Mouse (Mus musculus) gastrocnemius, adult 18-20 months (tissue): ENCODE measurements around the gene Dffb. TPM values are rescaled to one million over a fixed set of nuclear protein-coding genes. Genes with fewer than 3 reads are reported as not detected.

Experiments
- DNase-seq: peaks from one replicate; pipeline ENCODE4 v3.0.0; 2021; ENCODE audit warnings: low spot score
- long read RNA-seq, 2 experiments: library from polyadenylated mRNA; stranded (forward); transcript quantifications; one replicate each; pipeline ENCODE4 v2.0.0; 2021
- total RNA-seq, 2 experiments: library from RNA; stranded (reverse); gene quantifications; 2 replicates each; pipeline ENCODE4 v1.2.3; 2021

The Dffb gene
- total RNA-seq = under 1 TPM; 0.74 to 0.98 TPM
- long read RNA-seq, experiment 1 = 0 reads
- long read RNA-seq, experiment 2 = 0 reads

DNA sequence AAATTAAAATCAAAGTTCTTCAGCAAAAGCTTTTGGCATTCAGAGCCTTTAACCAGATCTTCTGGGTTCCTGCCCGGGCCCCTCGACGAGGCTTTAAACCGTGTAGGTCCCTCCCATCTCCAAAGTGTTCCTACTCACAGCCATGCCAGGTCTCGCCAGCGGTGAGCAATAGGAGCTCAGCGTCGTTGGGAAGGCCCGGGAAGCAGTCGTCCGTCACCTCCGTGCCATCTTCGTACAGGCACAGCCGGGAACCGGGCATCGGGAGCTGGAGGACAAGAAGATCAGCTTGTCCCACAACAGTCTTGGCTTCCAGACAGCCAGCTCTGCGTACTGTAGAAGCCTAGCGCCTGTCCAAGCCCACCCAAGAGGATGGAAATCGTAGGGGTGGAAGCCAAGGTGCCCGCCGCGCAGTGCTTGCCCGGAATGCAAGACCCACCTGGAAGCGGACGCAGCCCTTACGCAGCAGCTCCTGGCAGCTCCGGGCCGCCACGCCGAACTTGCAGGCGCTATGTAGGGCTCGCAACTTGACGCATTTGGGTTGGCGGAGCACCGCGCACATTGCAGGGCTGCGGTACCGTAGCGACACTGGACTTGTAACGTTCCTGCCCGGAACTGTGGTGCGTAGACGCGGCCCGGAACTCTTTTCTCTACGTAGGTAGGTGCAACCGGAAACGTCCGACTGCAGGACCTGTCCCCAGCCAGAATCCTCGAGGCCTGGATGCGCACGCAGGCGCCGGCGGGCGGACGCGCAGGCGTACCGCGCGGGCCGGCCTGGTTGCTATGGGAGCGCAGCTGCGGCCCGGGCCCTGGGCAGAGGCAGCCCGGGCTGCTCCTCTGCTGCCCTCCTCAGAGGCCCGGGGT, at the start of gene Dffb, which contains the start of gene Cep104:
Gene Dffb, minus strand, starts transcription at position 696 of the 861 bp plus-strand sequence.
Gene Cep104, plus strand, starts transcription at position 764 of the 861 bp plus-strand sequence.
- peak; percentile 93 for DNase-seq

DNA sequence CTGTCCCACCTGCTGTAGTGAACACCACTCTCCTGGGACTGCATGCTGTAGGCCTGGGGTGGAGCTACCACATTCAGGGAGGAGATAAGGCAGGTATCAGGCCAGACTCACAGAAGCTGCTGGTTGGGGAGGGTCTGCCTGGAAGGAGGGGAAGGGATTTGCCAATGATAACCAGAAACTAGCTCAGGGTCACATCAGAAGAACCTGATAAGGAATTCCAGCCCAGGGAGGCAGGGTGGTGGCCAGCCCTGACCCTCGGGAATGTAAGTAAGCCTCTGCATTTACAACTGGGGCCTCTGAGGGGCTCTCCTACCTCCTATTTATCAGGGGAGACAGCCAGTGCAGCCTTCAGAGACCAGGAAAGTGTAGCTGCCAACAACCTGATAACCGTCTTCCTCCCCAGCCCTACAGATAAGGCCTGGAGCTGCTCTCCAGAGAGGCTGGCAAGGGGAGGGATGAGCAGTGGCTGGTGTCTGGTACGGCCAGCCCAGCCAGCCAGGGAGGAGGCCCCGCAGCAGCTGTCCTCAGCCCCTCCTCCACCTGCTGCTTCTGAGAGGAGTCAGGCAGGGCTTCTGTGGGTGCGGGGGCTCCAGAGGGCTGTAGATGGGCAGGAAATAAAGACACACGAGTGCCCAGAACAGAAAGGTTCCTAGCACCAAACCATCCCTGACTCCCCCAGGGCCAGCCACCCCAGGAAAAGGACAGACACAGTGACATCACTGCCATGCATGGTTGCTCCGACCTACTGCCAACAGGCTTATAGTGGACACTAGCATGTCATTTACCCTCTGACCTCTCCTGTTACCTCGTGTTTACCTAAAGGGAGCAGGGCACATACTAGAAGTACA, 49.1 kb upstream of the Dffb start:
- no peak for DNase-seq

DNA sequence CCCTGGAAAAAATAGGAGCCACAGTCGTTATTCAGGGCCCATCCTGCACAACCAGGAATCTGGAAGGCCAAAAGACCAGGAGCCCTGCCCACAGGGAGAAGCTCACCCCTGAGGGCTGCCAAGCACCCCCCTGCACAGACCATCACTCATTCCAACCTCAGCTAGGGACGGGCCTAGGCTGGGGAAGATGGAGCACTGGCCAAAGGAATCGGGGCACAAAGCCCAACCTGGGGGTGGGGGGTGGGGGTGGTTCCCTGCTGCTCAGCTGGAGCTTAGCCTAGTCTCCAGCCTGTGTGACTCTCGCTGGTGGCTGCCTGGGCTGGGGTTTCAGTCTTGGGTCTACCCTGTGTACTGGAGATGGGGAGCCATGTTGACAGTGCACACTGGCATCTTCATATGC, 47.9 kb upstream of the Dffb start:
- DNase-seq = no peak

DNA sequence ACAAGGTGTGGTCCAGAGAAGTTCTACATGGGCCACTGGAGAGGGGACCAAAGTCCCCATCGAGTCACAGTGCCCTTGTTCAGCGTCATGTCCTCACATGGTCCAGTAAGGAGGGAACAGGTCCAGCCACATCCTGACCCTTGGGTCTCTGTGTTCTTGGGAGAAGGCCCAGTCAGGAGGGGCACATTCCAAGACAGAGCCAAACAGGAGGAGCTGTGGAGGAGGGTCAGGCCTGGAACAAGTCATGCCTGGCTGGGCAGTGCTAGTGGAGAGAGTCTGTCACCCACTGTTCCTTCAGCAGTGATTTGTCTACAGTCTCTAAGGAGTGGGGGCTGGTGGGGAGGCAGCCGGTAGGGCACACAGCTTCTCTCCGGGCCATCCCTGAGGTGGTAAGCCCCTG, 47.5 kb upstream of the Dffb start:
- peak; percentile 65 for DNase-seq

DNA sequence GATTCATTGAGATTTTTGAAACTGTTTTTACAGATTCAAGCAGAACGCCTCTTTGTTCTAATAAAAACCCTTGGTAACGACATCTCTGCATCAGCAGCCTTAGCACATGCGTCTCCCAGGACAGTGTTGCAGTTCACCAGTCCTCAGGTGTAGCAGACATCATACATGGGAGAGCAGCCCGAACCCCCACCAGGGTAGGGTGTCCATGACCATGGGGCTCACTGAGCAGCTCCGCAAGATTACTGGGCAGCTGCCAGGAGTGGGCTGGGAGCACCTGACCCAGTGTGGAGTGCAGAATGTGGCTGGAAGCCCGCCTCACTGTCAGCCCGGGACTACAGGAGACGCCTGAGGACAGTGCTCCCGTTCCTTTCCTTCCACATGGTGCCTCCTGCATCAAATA, 46.5 kb upstream of the Dffb start:
- no peak for DNase-seq

DNA sequence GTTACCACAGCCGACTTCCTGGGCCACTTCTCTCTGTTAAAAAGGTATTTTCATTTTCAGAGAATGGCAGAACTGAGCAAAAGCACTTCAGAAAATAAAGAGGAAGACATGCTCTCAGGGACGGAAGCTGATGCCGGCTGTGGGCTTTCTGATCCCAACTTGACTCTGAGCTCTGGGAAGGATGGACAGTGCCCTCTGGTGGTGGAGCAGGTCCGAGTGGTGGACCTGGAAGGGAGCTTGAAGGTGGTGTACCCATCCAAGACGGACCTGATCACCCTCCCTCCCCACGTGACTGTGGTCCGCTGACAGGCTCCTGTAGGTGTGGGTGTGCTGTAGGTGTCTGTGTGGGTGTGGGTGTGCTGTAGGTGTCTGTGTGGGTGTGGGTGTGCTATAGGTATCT, 44.6 kb upstream of the Dffb start:
- peak; percentile 39 for DNase-seq

DNA sequence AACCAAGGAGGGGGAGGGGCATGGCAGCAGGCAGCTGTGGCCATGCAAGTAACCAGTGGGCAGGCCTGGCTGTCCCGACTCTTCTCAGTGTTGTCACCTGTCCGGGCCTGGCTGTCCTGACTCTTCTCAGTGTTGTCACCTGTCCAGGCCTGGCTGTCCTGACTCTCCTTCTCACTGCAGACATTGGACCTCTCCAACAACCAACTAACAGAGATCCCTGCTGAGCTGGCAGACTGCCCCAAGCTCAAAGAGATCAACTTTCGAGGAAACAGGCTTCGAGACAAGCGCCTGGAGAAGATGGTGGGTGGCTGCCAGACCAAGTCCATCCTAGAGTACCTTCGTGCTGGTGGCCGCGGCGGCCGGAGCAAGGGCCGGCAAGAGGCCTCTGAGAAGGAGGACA, 40.5 kb upstream of the Dffb start:
- DNase-seq = peak; percentile 47

DNA sequence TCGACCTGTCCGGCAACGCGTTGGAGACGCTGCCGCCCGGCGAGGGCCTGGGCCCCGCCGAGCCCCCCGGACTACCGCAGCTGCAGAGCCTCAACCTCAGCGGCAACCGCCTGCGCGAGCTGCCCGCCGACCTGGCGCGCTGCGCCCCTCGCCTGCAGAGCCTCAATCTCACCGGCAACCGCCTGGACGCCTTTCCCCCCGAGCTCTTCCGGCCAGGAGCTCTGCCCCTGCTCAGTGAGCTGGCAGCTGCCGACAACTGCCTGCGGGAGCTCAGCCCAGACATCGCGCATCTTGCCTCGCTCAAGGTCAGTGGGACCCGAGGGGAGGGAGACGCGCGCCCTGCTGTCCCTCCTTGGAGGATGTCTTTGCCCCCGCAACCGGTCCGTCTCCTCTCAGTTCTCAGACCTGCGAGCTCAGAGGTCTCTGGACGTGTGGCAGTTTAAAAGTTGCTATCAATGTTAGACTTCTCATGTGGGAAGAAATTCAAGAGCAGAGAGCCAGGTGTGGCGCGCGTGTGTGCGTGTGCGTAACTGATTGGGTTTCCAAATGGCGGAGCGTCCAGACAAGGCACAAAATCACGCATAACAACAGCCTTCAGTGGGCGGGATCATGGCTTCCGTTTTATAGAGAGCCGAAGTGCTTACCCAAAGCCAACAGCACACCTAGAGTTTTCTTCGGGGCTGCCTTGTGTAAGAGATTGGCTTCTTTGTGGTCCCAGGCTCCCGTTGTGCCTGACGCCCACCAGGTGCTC, 37.4 kb upstream of the Dffb start:
- no peak for DNase-seq

DNA sequence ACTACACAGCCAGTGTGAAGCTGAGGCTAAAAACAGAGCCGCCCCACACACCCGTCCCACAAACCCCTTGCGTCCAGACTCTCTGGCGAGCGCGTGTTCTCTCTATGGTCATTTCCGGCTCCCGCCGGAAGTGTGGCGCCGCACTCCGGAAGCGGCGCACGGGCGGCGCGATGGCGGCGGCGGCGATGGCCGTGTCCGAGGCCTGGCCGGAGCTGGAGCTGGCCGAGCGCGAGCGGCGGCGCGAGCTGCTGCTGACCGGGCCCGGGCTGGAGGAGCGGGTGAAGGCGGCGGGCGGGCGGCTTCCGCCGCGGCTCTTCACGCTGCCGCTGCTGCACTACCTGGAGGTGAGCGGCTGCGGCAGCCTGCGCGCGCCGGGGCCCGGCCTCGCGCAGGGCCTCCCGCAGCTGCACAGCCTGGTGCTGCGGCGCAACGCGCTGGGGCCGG, 36.7 kb upstream of the Dffb start, which contains the start of gene Lrrc47:
Gene Lrrc47, plus strand, starts transcription at position 86 of the 444 bp plus-strand sequence.
- peak; percentile 85 for DNase-seq

DNA sequence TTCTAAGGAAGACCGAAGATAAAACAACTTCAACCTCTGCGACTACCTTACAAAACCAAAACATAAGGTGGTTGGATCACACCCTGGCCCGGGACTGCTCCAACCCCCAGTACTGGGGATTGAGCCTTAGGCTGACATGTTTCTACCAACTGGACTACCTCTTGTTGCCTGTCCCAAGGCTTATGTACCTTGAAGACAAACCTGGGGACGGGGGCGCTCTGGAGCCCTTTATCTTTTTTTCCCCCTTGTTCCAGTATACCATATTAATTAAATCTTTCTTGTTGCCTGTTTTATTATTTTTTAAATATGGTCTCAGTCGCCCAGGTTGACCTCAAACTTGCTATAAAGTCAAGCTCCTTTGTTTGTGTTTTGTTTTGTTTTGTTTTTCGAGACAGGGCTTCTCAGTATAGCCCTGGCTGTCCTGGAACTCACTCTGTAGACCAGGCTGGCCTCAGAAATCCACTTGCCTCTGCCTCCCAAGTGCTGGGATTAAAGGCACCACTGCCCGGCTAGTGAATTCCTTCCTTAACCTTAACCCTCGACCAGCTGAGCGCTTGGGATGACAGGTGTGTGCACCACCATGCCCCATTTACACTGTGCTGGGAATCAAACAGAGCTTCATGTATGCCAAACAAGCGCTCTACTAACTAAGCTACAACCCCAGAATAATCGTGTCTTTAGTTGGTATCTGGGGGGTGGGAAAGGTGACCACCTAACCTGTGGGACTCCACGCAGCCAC, 36.1 kb upstream of the Dffb start:
- no peak for DNase-seq

DNA sequence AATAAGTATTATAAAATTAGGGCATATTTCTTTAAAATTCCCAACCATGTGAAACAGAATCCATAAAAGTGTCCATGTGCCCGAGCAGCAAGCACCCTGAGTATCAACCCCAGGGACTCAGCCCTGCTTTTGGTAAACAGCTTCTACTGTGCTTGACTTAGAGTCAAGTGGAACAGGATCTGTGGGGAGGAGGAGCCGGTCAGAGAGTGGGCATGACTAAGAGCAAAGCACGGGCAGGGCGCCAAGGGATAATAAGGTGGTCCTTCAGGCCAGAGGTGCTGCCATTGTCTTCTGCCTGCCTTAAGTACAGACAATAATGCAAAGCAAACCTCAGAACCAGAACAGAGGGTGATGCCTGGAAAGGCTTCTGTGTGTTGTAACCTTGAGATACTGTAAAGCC, 32.8 kb upstream of the Dffb start:
- DNase-seq = no peak

DNA sequence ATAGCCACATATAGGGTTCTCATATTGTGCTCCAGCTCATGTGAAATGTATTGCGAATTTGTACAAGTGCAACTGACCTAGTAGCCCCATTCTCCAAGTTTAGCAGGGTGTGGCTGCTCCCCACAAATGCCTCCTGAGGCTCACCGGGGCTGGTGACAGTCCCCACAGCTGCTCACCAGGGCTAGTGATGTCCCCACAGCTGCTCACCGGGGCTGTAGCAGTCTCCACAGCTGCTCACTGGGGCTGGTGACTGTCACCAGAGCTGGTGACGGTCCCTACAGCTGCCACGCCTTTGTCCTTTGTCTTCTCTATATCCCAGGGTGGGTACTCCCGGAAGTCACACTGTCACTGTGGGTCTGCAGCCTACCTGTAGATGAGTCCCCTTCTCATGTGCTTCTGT, 31.3 kb upstream of the Dffb start:
- DNase-seq = no peak

DNA sequence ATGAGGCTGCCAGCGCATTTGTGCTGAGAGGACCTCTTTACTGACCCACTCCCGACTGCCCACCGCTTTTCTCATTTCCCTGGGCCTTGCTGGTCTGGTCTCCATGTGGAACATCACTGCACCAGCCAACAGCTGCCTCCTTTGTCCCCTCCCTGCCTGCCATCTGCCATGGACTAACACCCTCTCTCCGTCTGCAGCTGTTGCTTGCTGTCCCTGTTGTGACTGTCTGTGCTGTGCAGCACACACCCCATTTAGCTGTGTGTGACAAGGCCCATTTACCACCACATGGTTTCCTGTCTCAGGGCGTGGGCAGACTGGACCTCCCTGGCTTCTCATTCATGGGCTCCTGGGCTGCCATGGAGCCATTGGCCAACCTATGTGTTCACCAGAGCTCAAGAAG, 30.6 kb upstream of the Dffb start:
- no peak for DNase-seq

DNA sequence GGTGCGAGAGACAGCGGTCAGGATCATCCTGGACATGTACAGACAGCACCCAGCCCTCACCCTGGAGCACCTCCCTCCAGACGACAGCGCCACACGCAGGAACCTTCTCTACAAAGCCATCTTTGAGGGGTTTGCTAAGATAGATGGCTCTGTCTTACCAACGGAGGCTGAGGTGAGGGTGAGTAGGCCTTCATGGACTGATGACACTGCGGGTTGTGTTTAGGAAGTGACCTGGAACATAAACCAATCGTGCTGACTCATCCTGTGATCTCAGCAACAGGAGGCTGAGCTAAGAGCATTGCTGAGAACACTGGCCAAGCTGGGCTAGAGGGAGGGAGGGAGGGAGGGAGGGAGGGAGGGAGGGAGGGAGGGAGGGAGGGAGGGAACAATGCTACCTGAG, 18.6 kb upstream of the Dffb start:
- DNase-seq = no peak

DNA sequence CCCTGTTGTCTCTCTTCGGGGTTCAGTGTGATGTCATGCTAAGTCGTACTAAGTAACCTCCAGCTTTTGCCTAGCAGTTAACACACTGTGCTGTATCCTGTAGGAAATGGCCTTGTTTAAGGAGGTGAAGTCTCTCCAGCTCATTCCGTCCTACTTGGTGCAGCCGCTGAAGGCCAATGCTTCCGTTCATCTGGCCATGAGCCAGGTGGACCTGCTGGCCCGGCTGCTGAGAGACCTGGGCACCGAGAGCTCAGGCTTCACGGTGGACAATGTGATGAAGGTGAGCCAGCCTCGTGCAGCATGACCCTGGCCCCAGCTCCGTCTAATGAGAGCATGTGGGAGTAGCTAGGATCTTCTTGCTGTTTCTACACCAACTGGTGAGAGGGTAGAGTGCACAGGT, 17.8 kb upstream of the Dffb start:
- DNase-seq = no peak

DNA sequence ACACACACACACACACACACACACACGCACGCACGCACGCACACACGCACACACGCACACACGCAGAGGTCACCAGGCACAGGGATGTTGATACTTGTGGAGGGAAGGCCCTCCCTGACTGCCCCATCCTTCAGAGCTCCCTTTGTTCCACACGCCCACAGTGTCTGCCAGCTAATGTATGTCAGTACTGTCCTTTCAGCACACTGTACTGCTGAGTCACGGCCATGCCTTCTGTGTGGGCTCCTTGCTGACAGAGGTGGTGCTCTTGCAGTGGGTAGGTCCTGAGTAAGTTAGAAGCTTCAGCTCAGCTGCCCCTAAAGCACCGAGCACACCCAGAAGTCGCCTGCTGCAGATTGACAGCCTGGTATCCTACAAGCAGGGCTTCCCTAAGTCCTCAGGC, 5.5 kb upstream of the Dffb start:
- DNase-seq = no peak

DNA sequence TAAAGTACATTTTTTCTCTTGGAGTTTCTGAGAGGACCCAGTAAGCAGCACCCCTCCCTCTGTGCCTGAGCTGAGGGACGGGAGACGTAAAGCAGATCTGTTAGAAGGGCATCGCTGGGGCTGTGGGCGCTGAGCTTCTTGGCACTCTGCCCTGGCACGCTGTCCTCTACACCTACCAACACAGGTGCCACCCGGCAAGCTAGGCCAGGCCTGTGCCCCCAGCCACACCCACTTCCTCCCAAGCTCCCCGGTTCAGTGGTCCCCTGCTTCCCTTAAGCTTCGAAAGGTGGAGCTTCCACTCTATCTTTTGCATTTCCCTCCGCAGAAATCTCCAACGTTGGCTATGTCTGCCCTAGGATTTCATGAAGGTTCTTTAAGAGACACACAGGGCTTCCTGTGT, 4.3 kb upstream of the Dffb start:
- no peak for DNase-seq

DNA sequence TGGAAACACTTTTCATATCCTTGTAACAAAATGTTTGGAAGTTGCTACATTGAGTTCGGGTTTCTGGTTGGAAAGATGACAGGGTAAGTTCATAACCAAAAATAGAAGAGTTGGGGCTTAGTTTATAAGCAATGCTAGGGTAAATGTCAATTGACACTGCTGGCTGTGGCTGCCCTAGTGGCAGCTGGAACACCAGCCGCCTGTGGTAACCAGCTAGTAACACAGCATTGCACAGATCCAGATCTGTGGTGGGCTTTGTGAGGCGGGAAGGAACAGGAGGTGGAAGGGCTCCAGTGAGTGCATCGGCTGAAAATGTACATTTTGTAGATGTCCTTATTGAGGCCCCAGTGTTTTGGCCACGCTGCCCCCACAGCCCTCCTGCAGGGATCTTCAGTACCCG, 842 bp upstream of the Dffb start:
- no peak for DNase-seq

DNA sequence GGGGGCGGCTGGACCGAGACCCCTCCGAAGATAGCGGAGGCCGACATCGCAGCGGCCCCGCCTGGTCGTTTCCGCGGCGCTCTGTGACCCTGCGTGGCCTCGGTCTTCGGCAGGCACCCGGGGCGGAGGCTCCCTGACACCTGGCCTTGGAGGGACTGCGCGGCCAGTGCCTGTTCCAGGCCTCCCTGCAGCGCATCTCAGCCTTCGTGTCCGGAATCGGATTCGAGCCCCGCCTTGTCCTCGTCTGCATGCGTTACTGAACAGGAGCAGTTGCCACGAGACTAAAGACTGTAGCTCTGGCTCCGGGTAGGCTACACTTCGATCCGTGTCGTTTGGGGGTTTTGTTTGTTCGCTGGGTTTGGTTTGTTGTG, 351 bp upstream of the Dffb start:
- DNase-seq = no peak

DNA sequence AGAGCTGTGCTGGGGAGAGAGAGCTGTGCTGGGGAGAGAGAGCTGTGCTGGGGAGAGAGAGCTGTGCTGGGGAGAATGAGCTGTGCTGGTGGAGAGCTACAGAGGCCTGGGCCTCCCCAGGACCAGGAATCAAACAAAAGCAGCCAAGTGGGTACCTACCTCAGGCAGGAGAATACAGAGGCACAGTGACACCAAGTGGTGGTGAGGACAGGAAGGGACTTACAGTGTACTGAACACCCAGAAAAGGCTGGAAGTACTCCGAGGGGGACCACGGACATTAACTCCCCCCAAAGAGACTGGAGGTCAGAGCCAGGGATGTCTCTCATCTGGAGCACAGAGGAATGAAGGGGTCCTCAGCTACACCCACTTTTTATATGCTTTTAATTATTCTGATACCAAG, 6.9 kb downstream of the Dffb start:
- no peak for DNase-seq

DNA sequence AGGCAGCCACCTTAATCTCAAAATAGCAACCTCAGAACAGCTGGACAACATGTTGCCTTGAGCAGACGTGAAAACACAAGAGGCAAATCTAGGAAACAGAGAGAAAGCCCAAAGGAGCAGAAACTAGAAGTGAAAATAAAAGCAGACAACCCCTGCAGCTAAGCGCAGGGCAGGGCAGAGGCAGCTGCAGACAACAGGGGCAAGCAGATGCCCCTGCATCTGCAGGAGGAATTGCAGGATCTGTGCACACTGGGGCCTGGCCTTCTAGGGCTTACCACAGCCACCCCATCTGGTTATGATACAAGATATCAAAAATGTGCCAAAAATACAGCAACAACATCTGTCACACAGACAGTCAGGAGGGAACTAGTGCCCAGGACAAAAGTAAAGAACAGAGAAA, 7.4 kb downstream of the Dffb start:
- no peak for DNase-seq
